Mouse (Mus musculus): ENCODE measurements at regions not wholly inside any gene's neighbourhood (a gene's known extent, or its start where the extent isn't known, plus 50 kb on each side); places are given as distances from the start of the nearest gene placed in this dataset.

GRCm38 (mm10) chr13:40652916-40653315, 85.3 kb downstream of the Tfap2a start:
- no peak for DNase-seq (ENCODE audit: low read depth, low spot score)

DNA sequence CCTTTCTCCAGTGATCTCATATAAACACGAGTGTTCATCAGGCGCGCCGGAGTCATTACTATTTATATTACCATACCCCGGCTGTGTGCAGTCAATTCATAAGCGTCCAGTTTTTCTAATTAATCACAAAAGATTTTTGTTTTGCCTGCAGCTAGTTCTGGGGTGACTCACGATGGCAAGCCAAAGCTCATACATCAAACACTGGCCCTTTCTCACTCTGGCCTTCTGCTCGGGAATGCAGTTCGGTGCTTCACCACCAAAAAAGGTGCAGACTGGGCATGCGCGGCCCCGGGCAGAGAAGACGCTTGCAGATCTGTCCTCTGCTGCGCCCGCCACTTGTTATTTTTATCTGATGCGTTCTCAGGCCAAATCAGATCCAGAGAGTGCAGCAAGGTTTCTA, 87.1 kb downstream of the Tfap2a start:
- DNase-seq (ENCODE audit: low read depth, low spot score) = no peak

DNA sequence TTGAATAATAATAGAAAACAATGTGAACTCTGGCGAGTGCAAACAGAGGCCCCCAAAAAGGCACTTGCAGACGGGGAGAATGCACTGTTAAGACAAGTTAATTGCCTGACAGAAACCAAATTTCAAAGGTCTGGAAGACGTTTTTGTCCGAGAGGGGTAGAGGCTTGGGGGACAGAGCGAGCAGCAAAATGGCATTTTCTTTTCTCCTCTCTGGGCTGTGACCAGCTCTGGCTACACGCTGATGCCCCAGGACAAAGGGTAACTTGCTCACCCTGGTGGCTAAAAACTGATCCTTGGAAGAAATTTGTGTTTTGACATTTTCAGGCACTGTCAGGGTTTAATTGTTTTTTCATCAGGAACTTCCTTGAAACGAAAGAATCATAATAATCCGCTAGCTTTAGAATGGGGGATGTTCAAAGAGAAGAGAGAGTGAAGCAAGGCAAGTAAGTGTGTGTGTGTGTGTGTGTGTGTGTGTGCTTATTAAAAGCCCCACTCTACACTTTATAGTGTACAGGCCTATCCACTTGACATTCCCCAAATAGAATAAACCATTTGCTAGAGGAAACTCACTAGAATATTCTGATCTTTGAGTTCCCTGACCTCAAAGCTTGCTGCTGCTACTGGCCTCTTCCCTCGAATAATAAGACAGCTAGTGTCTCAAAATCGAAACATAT, 88.0 kb downstream of the Tfap2a start:
- no peak for DNase-seq (ENCODE audit: low read depth, low spot score)

GRCm38 (mm10) chr13:40649096-40650035, 88.8 kb downstream of the Tfap2a start:
- no peak for DNase-seq (ENCODE audit: low read depth, low spot score)

DNA sequence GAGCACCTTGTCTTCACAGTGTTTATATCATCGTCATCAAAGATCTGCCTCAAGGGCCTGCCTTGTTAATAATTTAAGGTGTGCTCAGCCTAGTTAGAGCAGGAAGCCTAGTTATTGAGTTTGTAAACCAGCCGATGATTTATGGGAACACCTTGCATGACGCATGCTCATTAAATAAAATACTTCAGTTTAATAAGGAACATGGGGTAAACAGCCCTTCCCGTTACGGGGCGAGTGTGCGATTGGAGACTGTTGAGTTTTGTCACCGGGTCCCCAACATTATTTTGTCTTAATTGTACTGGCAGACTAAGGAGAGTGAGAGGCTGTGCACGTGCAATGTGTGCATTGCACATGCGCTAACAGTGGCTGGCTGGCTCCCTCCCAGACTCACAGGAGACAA, 92.0 kb downstream of the Tfap2a start:
- DNase-seq (ENCODE audit: low read depth, low spot score) = no peak

DNA sequence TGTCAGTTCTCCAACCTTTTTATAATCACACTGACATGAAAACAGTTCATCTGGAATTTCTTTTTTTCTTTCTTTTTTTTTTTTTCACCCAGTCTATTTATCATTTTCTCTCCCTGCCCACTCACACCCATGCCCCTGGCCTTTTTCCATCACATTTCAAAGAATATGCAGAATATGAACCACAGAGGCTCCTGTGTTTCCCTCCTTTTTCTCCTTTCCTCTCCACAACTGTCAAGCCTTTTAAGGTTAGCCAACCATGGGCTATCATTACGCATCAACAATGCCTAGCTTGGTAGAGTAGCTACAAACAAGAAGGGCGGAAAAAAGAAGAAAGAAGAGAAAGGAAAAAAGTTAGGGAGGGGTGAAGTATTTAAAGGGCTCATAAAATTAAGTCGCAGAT, 92.5 kb downstream of the Tfap2a start:
- DNase-seq (ENCODE audit: low read depth, low spot score) = no peak

DNA sequence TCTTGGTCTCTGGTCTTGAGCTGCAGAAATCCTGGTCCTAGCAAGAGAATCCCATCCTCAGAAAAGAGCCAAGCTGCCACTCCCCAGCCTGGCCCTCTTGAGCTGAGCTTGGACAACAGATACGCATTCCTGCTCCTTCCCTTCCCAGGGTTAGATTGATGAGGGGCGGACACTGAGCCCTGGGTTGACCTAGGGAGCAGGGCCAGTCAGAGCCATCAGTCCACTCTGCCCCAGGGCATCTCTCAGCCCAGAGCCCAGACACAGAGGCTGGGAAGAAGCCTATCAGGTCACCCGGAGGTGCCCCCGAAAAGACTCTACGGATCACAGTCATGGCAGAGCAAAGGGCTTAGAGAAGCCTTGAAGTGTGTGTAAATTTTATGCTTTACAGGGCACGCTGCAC, 95.2 kb downstream of the Tfap2a start:
- no peak for DNase-seq (ENCODE audit: low read depth, low spot score)

DNA sequence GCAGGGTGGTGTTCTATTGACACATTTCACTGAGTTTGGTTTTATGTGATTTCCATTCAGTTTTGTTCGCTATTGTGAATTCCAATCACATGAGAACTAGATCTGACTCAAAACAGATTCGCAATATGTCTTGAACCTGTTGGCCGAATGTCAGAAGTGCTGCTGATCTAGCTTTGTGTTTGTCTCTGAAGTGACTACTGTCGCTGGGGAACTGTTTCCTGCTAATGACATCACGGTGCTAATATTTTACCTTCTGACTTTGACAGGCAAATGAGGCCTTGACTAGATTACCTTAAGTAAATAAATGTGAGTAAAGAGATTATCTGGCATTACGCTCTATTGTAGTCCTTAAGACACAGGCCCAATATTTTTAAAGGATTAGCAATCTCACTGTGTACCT, 100.9 kb downstream of the Tfap2a start:
- no peak for DNase-seq (ENCODE audit: low read depth, low spot score)

DNA sequence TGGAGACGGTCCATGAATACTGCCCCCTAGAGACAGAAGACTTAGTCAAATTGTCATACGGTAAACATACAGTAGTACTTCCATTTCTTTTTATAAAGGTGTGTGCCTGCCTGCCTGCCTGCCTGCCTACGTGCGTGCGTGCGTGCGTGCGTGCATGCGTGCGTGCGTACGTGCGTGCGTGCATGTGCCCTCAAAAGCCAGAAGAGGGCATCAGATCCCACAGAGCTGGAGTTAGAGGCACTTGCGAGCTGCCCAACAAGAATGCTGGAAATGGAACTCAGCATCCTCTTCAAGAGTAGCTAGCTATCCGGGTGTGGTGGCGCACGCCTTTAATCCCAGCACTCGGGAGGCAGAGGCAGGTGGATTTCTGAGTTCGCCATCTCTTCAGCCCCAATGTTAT, 120.3 kb downstream of the Tfap2a start:
- DNase-seq (ENCODE audit: low read depth, low spot score) = no peak

GRCm38 (mm10) chr13:40608526-40608925, 129.7 kb downstream of the Tfap2a start:
- DNase-seq (ENCODE audit: low read depth, low spot score) = no peak

- DNase-seq (ENCODE audit: low read depth, low spot score) = peak; percentile 32
Observed at GRCm38 (mm10) chr13:40606405-40607271, 131.5 kb downstream of the Tfap2a start.

DNA sequence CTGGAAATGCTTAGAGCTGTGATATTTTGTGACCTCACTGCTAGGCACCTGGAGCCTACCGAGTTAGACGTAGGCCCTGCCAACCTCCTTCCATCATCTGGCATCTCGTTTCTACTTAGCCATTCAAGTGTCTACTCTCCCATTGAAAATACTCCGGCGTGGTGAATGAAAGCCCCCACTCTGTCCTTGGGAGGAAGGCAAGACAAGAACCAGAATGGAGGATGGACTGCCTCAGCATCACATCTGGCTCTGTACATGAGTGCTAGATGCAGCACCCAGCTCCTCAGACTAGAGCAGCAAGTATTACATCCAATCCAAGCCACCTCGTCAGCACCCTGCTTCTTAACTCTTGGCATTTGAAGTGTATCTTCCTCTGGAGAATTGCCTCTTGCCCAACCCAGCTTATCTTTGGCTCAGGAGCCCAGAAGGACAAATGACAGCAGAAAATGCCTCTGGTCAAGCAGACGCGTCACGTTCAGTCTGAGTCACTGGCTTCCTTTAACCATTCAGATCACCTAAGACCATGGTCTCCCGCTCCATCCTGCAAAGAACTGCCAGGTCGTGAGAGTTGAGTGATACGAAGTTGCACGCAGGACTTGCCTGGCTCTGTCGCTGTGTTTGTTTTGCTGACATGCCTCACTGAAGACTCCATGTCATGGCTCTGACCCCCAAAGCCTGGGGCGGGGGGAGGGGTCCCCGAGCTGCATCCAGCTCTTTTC, 132.3 kb downstream of the Tfap2a start:
- DNase-seq (ENCODE audit: low read depth, low spot score) = no peak

DNA sequence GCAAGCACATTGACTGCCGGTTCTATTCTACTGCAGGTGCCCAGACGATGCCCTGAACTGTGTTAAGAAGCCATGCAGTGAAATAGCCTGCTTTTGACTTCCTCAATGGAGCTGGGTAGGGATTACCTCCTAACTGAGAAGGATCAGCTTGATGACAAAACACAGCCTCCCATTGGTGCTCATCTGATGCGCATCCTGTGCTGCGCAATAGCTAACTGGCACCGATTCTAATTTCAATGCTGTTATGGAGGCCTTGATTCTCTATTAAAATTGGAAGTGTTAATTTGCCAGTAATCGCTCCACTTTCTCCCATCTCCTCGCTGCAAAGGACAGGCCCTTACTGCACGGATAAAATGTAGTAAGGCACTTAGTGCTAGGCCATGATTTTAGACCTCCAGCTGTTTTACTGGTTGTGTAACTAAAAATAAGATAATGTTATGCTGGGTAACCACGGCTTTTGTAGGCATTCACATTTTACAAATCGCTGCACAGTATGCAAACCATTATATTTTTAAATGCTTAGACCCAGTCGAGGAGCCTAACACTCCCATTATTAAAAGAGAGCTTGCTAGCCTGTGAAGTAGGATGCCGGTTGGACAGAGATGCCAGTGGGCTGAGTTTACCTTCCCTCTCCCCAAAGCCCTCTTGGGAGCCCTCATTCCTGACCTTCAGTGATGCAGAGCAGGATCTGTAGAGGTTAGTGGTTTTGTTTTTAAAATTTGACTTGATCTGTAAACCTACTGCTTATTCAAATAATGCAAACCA, 163.0 kb downstream of the Tfap2a start:
- no peak for DNase-seq (ENCODE audit: low read depth, low spot score)

DNA sequence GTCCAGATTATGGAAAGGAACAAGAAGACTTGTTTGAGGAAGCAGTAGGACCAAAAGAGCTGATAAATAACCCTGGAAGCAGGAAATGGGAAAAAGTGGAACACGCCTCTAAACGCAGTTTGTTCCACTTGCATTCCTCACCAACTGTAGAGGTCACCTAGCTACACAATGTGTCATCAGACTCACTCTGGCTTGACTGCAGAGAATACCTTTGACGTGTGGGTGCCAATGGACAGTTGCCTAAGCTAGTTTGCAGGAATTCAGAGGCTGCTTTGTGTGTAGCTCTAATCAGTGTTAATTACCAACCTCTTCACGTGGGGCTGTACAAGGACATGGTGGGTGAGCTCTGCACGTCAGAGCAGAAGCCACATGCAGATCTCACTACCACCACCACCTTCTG, 168.7 kb downstream of the Tfap2a start:
- no peak for DNase-seq (ENCODE audit: low read depth, low spot score)

GRCm38 (mm10) chr13:40567821-40568220, 170.4 kb downstream of the Tfap2a start:
- DNase-seq (ENCODE audit: low read depth, low spot score) = no peak

DNA sequence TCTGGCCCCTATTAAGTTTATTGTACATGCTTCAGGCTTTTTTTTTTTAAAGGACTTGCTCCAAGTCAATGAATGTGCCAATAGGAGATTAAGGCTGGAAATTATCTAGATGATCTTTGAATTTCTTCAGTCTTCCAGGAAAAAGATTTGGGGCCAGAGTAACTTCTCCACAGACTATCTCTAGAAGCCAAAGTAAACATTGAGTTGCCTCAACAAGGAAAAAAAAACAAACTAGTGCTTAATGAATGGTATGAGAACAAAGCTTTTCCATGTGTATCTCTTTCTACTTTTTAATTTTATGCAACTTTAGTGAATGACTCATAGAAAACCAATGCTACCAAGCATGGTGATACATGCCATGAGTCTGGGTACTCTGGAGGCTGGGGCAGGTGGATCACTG, 173.8 kb downstream of the Tfap2a start:
- no peak for DNase-seq (ENCODE audit: low read depth, low spot score)

DNA sequence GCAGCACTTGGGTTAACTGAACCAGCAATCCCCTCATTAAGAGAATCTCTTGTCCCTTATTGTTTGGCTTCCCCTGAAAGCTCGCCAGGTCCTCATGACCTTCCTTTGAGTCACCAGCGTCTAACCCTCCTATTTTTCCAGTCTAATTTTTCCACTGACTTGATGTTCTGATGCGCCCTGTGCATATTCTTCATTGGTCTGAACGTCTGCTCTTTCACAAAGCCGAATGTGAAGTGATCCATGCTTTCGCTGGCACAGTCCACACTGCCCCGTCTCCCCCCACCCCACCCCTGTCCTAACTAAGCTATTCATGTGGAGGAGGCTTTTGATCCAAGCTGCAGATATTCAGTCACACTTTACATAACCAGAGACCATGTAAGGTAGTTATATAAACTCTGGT, 183.8 kb downstream of the Tfap2a start:
- no peak for DNase-seq (ENCODE audit: low read depth, low spot score)

- no peak for DNase-seq (ENCODE audit: low read depth, low spot score)
Observed at GRCm38 (mm10) chr13:40525501-40525900, 164.3 kb upstream of the Ofcc1 start.

DNA sequence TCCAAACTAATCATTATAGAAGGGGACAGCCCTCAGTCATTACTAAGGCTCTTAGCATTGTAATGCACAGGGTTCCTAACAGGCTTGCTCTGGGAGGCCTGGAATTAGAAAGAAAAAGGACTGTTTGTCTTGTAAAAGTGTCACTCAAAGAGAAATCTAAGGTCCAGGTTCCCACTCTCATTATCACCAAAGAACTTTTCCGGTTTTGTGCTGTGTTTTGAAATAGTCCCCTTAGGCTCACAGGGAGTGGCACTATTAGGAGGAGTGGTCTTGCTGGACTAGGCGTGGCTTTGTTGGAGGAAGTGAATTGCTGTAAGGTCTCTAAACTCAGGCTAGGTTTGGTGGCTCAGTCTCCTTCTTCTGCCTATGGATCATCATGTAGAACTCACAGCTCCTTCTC, 161.9 kb upstream of the Ofcc1 start:
- DNase-seq (ENCODE audit: low read depth, low spot score) = no peak

DNA sequence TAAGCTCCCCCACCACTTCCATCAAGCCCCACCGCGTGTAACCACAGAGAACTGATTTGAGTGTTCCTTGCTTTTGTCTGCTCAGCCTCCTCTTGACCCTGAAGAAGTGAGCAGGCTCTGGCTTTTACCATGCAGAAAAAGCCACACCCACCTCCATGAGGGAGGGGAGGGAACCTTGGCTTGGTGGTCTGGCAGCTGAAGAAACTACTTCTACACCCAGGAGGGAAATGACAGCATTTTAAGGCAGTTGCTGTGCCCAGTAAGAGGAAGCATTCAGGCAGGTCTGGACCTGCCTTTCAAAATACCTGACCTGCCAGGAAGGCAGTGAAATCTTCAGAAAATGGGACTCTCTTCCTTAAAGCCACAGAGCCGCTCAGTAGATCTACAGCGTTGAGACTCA, 156.9 kb upstream of the Ofcc1 start:
- DNase-seq (ENCODE audit: low read depth, low spot score) = no peak

DNA sequence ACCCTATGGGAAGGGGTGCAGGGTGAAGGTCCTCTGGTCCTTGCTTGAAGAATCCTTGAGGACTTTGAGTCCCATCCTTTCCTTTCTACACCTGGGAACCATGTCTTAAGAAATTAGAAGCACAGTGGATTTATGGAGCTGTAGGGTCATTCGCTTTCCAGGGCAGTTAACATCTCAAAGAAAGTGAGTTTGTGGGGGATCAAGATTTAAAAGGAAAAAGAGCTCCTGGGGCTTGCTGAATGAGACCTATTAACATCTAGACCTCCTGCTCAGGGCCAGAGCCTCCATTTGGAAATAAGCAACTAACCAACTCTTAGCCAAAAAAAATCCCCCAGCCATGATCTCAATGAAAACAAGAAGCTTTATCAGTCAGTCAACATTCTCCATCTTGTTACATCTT, 148.0 kb upstream of the Ofcc1 start:
- DNase-seq (ENCODE audit: low read depth, low spot score) = no peak
